Mouse (Mus musculus): ENCODE results near the gene Sfrp5. TPM values are rescaled to one million over a fixed set of nuclear protein-coding genes. Genes with fewer than 3 reads are reported as not detected.
A peak's percentile ranks its signal among the peaks of the same experiment; 100 is the strongest.

Gene Sfrp5
- polyA plus RNA-seq, 1 experiment from 2014 or later = 14.0 TPM

DNA sequence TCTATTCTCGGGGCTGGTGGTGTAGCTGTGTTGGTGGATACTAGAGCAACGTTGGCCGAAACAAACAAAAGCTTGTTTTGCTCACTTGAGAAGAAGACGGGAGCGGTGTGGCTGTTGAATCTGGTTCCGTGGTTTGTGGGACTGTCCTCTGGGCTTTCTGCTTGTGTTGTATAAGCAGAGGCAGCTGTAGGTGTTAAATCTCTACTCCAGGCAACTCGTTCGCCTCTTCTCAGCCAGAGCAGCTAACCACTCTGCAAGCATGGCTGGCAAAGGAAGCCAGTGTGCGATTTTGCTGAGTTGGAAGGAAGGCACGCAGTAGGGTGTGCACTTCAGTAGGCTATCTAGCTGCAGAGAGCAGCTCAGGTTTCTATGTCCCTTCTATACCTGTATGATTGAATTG is 24.4 kb upstream of the Sfrp5 start:
- no peak overlapping the region for H3K4me2 ChIP-seq (replicated peaks)
- ATAC-seq = no peak
- no peak overlapping the region for H3K27ac ChIP-seq
- no peaks in the 10 kb centered on the region for H3K27me3 ChIP-seq (replicated peaks)
- 79% methylated on average over 10 of the region's 10 CpGs for WGBS
- no peaks in the 10 kb centered on the region for H3K36me3 ChIP-seq
- H3K9me3 ChIP-seq = no peaks in the 10 kb centered on the region
- peaks cover 3% of the 10 kb centered on the region; the same call in 1 of the 2 replicates for H3K4me1 ChIP-seq (replicated peaks)
- H3K4me3 ChIP-seq (replicated peaks) = no peak overlapping the region
- no peak overlapping the region for H3K9ac ChIP-seq

- Histone ChIP-seq H3K9me3 (no peaks in the 10 kb centered on the region), H3K4me2 (replicated peaks) (no peak overlapping the region), H3K36me3 (no peaks in the 10 kb centered on the region), H3K27me3 (replicated peaks) (no peaks in the 10 kb centered on the region), H3K4me1 (replicated peaks) (peaks cover 10% of the 10 kb centered on the region), H3K4me3 (replicated peaks) (no peak overlapping the region), H3K27ac (no peak overlapping the region), H3K9ac (no peak overlapping the region)
- WGBS = 7% methylated on average over 2 of the region's 2 CpGs
- ATAC-seq = no peak
Observed at GRCm38 (mm10) chr19:42217374-42217763, 15.3 kb upstream of the Sfrp5 start.

GRCm38 (mm10) chr19:42216699-42217373 is 14.8 kb upstream of the Sfrp5 start:
- H3K4me2 ChIP-seq (replicated peaks) = no peak overlapping the region
- no peaks in the 10 kb centered on the region for H3K36me3 ChIP-seq
- no peaks in the 10 kb centered on the region for H3K27me3 ChIP-seq (replicated peaks)
- H3K27ac ChIP-seq = no peak overlapping the region
- no peak overlapping the region for H3K9ac ChIP-seq
- no peak overlapping the region for H3K4me3 ChIP-seq (replicated peaks)
- H3K4me1 ChIP-seq (replicated peaks) = peaks cover 10% of the 10 kb centered on the region
- H3K9me3 ChIP-seq = no peaks in the 10 kb centered on the region
- no peak for ATAC-seq
- 70% methylated on average over 7 of the region's 7 CpGs for WGBS

- H3K9me3 ChIP-seq = no peaks in the 10 kb centered on the region
- H3K9ac ChIP-seq = no peak overlapping the region
- ATAC-seq = no peak
- no peaks in the 10 kb centered on the region for H3K36me3 ChIP-seq
- H3K4me1 ChIP-seq (replicated peaks) = peaks cover 10% of the 10 kb centered on the region
- H3K27ac ChIP-seq = no peak overlapping the region
- WGBS = 60% methylated on average over 2 of the region's 2 CpGs
- no peaks in the 10 kb centered on the region for H3K27me3 ChIP-seq (replicated peaks)
- no peak overlapping the region for H3K4me3 ChIP-seq (replicated peaks)
- H3K4me2 ChIP-seq (replicated peaks) = no peak overlapping the region
Observed at GRCm38 (mm10) chr19:42214601-42215000, 12.5 kb upstream of the Sfrp5 start.

GRCm38 (mm10) chr19:42211936-42212335 is 9.9 kb upstream of the Sfrp5 start:
- no peaks in the 10 kb centered on the region for H3K27me3 ChIP-seq (replicated peaks)

DNA sequence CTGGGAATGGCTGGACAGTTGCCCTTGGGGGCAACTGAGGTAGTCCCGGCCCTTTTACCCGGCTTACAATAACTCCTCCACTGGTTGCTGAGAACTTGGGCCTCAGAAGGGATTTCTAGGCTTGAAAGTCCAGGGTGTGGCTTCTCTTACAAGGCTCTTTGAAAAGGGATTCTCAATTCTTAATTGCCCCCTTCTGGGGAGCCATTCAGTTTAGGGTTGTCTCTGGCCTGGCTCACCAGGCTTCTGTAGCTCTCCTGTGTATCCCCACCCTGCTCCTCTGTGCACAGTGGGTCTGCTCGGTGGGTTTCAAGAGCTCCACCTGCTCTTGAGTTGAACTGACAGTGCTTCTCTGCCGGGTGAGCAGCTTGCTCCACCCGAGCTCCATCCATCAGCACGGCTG is 7.9 kb upstream of the Sfrp5 start:
- Histone ChIP-seq H3K36me3 (no peaks in the 10 kb centered on the region), H3K27me3 (replicated peaks) (no peaks in the 10 kb centered on the region), H3K4me3 (replicated peaks) (no peak overlapping the region), H3K9ac (no peak overlapping the region), H3K27ac (no peak overlapping the region), H3K9me3 (no peaks in the 10 kb centered on the region), H3K4me2 (replicated peaks) (no peak overlapping the region), H3K4me1 (replicated peaks) (peaks cover 10% of the 10 kb centered on the region; the same call in 1 of the 2 replicates)
- no peak for ATAC-seq
- WGBS = 52% methylated on average over 6 of the region's 6 CpGs

More at GRCm38 (mm10) chr19:42211936-42212335, 9.9 kb upstream of the Sfrp5 start:
- no peak for ATAC-seq
- Histone ChIP-seq H3K36me3 (no peaks in the 10 kb centered on the region), H3K9ac (no peak overlapping the region), H3K27ac (no peak overlapping the region), H3K4me3 (replicated peaks) (no peak overlapping the region), H3K4me1 (replicated peaks) (peaks cover 10% of the 10 kb centered on the region), H3K4me2 (replicated peaks) (no peak overlapping the region), H3K9me3 (no peaks in the 10 kb centered on the region)
- 23% methylated on average over 8 of the region's 8 CpGs for WGBS

- H3K9me3 ChIP-seq = no peaks in the 10 kb centered on the region
- H3K9ac ChIP-seq = no peak overlapping the region
- no peak overlapping the region for H3K27ac ChIP-seq
- H3K4me3 ChIP-seq (replicated peaks) = no peak overlapping the region
- H3K27me3 ChIP-seq (replicated peaks) = no peaks in the 10 kb centered on the region
- peaks cover 6% of the 10 kb centered on the region; the same call in 1 of the 2 replicates for H3K4me1 ChIP-seq (replicated peaks)
- no peaks in the 10 kb centered on the region for H3K36me3 ChIP-seq
- no peak overlapping the region for H3K4me2 ChIP-seq (replicated peaks)
- 42% methylated on average over 7 of the region's 7 CpGs for WGBS
- peak; percentile 65 for ATAC-seq
Observed at GRCm38 (mm10) chr19:42209485-42209884, 7.4 kb upstream of the Sfrp5 start.

GRCm38 (mm10) chr19:42205201-42205600 is 3.1 kb upstream of the Sfrp5 start:
- 70% methylated on average over 8 of the region's 8 CpGs for whole genome bisulfite sequencing
- no peak for ATAC-seq
- Histone ChIP-seq H3K27me3 (replicated peaks) (peaks cover 35% of the 10 kb centered on the region), H3K4me3 (replicated peaks) (no peak overlapping the region), H3K4me1 (replicated peaks) (peaks cover 11% of the 10 kb centered on the region), H3K9ac (no peak overlapping the region), H3K9me3 (no peaks in the 10 kb centered on the region), H3K27ac (no peak overlapping the region), H3K4me2 (replicated peaks) (no peak overlapping the region), H3K36me3 (no peaks in the 10 kb centered on the region)

DNA sequence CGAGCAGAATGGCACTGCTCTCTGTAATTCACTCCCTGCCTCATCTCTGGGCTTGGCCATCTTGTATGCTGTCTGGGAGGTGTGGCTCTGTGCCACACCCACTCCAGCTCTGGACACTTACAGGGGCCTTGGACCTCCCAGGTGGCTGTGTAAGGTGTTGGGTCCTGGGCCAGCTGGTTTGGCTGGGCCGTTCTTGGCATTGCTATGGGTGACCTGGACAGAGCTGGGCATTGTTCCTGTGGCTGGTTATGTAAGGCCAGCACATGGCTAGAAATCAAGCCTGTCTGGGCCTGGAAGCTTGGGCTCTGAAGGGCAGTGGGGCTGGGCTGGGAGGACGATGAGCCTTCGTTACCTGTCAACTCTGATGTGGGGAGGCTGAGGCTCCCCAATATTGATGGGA is 2.3 kb upstream of the Sfrp5 start:
- no peak overlapping the region for H3K27ac ChIP-seq
- H3K4me1 ChIP-seq (replicated peaks) = peaks cover 11% of the 10 kb centered on the region
- no peak overlapping the region for H3K4me3 ChIP-seq (replicated peaks)
- H3K9me3 ChIP-seq = no peaks in the 10 kb centered on the region
- no peaks in the 10 kb centered on the region for H3K36me3 ChIP-seq
- peaks cover 43% of the 10 kb centered on the region for H3K27me3 ChIP-seq (replicated peaks)
- 70% methylated on average over 4 of the region's 4 CpGs for WGBS
- ATAC-seq = no peak
- no peak overlapping the region for H3K4me2 ChIP-seq (replicated peaks)
- no peak overlapping the region for H3K9ac ChIP-seq

DNA sequence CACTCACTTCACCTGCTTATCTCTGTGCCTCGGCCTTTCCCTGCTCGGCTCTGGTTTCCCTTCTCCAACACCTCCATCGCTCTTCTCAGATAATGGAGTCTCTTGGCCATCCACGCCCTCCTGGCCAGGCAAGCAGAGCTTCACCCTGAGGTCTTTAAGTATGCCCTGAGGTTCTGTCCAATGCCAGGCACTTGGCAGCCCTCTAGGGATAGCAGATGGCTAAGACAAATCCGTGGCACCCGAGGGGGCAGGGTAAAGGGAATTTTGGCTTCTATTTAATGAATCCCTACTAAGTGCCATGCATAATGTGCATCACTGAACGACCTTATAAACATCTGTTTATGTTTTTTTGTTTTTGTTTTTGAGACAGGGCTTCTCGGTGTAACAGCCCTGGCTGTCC is 415 bp upstream of the Sfrp5 start:
- 0 out of 2 replicates have a peak overlapping the region, but pooled peaks have one; percentile 30 for H3K4me3 ChIP-seq (replicated peaks)
- H3K4me2 ChIP-seq (replicated peaks) = peak overlapping the region; percentile 64
- no peak for ATAC-seq
- peaks cover 55% of the 10 kb centered on the region for H3K27me3 ChIP-seq (replicated peaks)
- WGBS = 37% methylated on average over 8 of the region's 8 CpGs
- no peaks in the 10 kb centered on the region for H3K9me3 ChIP-seq
- H3K9ac ChIP-seq = no peak overlapping the region
- H3K27ac ChIP-seq = no peak overlapping the region
- no peaks in the 10 kb centered on the region for H3K36me3 ChIP-seq
- H3K4me1 ChIP-seq (replicated peaks) = peaks cover 15% of the 10 kb centered on the region

DNA sequence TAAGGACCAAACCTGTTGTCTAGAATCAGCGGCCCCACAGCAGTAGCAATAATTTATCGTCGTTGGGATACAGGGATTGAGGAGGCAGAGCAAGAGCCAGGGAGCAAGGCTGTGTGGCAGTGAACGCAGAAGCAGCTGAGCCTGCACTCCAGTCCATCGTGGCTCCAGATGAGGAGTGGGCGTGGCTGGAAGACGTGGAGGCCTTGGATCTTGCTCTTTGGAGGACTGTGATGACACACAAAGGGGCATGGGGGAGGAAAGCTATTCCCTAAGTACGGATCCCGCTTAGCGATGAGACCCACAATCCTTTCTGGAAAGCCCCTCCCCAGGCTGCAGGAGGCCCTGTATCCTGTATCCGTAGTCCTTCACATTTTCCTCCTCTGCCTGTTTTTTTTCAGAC is 4.0 kb downstream of the Sfrp5 start:
- Histone ChIP-seq H3K9ac (no peak overlapping the region), H3K4me2 (replicated peaks) (no peak overlapping the region), H3K27ac (no peak overlapping the region), H3K9me3 (no peaks in the 10 kb centered on the region), H3K27me3 (replicated peaks) (peaks cover 48% of the 10 kb centered on the region), H3K4me3 (replicated peaks) (no peak overlapping the region), H3K4me1 (replicated peaks) (peaks cover 15% of the 10 kb centered on the region), H3K36me3 (no peaks in the 10 kb centered on the region)
- no peak for ATAC-seq
- WGBS = 44% methylated on average over 11 of the region's 11 CpGs

DNA sequence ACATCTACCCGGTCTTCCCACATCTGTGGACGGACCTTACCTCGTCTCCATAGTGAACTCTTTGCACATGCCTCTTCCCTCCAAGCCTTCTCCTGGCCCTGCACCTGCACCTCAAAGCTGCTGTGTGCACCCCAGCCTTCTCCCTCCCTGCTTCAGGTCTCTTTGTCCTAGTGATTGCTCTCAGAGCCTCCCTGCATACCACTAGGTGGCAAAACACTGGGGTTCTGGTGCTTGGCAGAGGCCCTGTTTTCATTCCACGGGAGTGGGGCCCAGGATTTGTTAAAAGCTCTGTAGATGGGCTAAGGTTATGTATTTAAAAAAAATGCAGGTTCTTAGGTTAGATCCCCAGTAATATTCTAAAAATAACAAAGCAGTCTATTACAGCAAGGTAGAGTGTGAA is 5.0 kb downstream of the Sfrp5 start:
- Histone ChIP-seq H3K9ac (no peak overlapping the region), H3K9me3 (no peaks in the 10 kb centered on the region), H3K4me1 (replicated peaks) (peaks cover 14% of the 10 kb centered on the region), H3K36me3 (peaks cover under 1% of the 10 kb centered on the region; the same call in 1 of the 2 replicates), H3K27me3 (replicated peaks) (peaks cover 39% of the 10 kb centered on the region), H3K4me3 (replicated peaks) (no peak overlapping the region), H3K27ac (no peak overlapping the region), H3K4me2 (replicated peaks) (no peak overlapping the region)
- 56% methylated on average over 4 of the region's 4 CpGs for WGBS
- ATAC-seq = no peak

DNA sequence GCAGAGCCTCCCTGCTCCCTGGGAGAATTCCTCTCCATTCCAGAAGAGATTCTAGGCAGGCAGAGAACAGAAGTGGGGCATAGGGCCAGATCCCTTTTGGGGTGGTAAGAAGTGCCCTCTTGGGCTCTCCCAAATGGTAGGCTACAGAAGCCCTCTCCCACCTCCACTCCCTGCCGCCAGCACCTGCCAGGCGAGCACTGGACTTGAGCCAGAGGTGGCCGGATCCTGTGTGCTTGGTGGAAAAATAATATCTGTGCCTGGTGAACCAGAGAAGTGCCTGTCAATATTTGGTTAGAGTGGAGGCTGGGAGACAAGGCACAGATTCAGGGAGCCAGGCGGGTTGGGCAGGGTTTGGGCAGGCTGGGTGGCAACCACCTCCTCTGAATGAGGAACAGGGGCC is 5.7 kb downstream of the Sfrp5 start:
- peaks cover 32% of the 10 kb centered on the region for H3K27me3 ChIP-seq (replicated peaks)
- ATAC-seq = no peak

More for the DNA sequence above, 5.7 kb downstream of the Sfrp5 start:
- Histone ChIP-seq H3K9ac (no peak overlapping the region), H3K36me3 (peaks cover 7% of the 10 kb centered on the region), H3K9me3 (no peaks in the 10 kb centered on the region), H3K4me2 (replicated peaks) (no peak overlapping the region), H3K27ac (no peak overlapping the region), H3K4me1 (replicated peaks) (peaks cover 7% of the 10 kb centered on the region), H3K4me3 (replicated peaks) (no peak overlapping the region)
- WGBS = 71% methylated on average over 4 of the region's 4 CpGs
